Mouse (Mus musculus) regulatory T cell (primary cell): Measurements from ENCODE around the gene Sh3gl3.

ENCODE experiments used
- in situ Hi-C: fragments of 300-600 bp; cut with MboI, MseI; formaldehyde crosslinking; loops from one replicate; pipeline ENCODE4 v1.15.1; 2025; ENCODE audit warnings: high pct_unique_total_duplicates

The Sh3gl3 gene

GRCm38 (mm10) chr7:82235486-82235885 lies 61.8 kb downstream of the Sh3gl3 start:
- in situ Hi-C loops, result no loop called here

GRCm38 (mm10) chr7:82236152-82236898 lies 62.7 kb downstream of the Sh3gl3 start:
- in situ Hi-C loops, result no loop called here

GRCm38 (mm10) chr7:82236899-82237162 lies 63.2 kb downstream of the Sh3gl3 start:
- in situ Hi-C loops, result no loop called here

- in situ Hi-C loops, result loop anchor here (5.0 kb wide), 1 partner anchor 38 kb away; no protein-coding TSS in a partner anchor
Measured at GRCm38 (mm10) chr7:82240424-82241240, 67.0 kb downstream of the Sh3gl3 start.

GRCm38 (mm10) chr7:82244701-82245100 lies 71.1 kb downstream of the Sh3gl3 start:
- in situ Hi-C loops, result loop anchor here (5.0 kb wide), 1 partner anchor 42 kb away; no protein-coding TSS in a partner anchor

GRCm38 (mm10) chr7:82248953-82249695 lies 75.5 kb downstream of the Sh3gl3 start:
- in situ Hi-C loops, result no loop called here

- in situ Hi-C loops, result no loop called here
Measured at GRCm38 (mm10) chr7:82253309-82253708, 79.7 kb downstream of the Sh3gl3 start.

GRCm38 (mm10) chr7:82256936-82257335 lies 83.3 kb downstream of the Sh3gl3 start:
- in situ Hi-C loops, result no loop called here

- in situ Hi-C loops, result no loop called here
Measured at GRCm38 (mm10) chr7:82257530-82257929, 83.9 kb downstream of the Sh3gl3 start.

- in situ Hi-C loops, result loop anchor here (5.0 kb wide), 1 partner anchor 138 kb away; no protein-coding TSS in a partner anchor
Measured at GRCm38 (mm10) chr7:82260210-82260609, 86.6 kb downstream of the Sh3gl3 start.

- in situ Hi-C loops, result loop anchor here (5.0 kb wide), 1 partner anchor 141 kb away; no protein-coding TSS in a partner anchor
Measured at GRCm38 (mm10) chr7:82263141-82263540, 89.5 kb downstream of the Sh3gl3 start.

- in situ Hi-C loops, result loop anchor here (5.0 kb wide), 1 partner anchor 142 kb away; no protein-coding TSS in a partner anchor
Measured at GRCm38 (mm10) chr7:82264119-82264518, 90.5 kb downstream of the Sh3gl3 start.

GRCm38 (mm10) chr7:82265365-82265764 lies 91.7 kb downstream of the Sh3gl3 start:
- in situ Hi-C loops, result no loop called here

- in situ Hi-C loops, result loop anchor here (5.0 kb wide), 1 partner anchor 313 kb away; no protein-coding TSS in a partner anchor
Measured at GRCm38 (mm10) chr7:82269948-82270347, 96.3 kb downstream of the Sh3gl3 start.

GRCm38 (mm10) chr7:82271742-82272141 lies 98.1 kb downstream of the Sh3gl3 start:
- in situ Hi-C loops, result loop anchor here (5.0 kb wide), 1 partner anchor 314 kb away; no protein-coding TSS in a partner anchor

- in situ Hi-C loops, result loop anchor here (5.0 kb wide), 1 partner anchor 316 kb away; no protein-coding TSS in a partner anchor
Measured at GRCm38 (mm10) chr7:82272875-82273274, 99.2 kb downstream of the Sh3gl3 start.

- in situ Hi-C loops, result loop anchor here (5.0 kb wide), 1 partner anchor 317 kb away; no protein-coding TSS in a partner anchor
Measured at GRCm38 (mm10) chr7:82274011-82274709, 100.5 kb downstream of the Sh3gl3 start.

GRCm38 (mm10) chr7:82274975-82275374 lies 101.3 kb downstream of the Sh3gl3 start:
- in situ Hi-C loops, result loop anchor here (5.0 kb wide), 1 partner anchor 318 kb away; no protein-coding TSS in a partner anchor

- in situ Hi-C loops, result no loop called here
Measured at GRCm38 (mm10) chr7:82275529-82276204, 102.0 kb downstream of the Sh3gl3 start.

- in situ Hi-C loops, result no loop called here
Measured at GRCm38 (mm10) chr7:82282011-82282410, 108.4 kb downstream of the Sh3gl3 start.
